Mouse (Mus musculus): ENCODE results near the gene Wdr27. TPM values are rescaled to one million over a fixed set of nuclear protein-coding genes. Genes with fewer than 3 reads are reported as not detected.

The Wdr27 gene
- polyA plus RNA-seq, 1 experiment from 2014 or later: 8.2 TPM

DNA sequence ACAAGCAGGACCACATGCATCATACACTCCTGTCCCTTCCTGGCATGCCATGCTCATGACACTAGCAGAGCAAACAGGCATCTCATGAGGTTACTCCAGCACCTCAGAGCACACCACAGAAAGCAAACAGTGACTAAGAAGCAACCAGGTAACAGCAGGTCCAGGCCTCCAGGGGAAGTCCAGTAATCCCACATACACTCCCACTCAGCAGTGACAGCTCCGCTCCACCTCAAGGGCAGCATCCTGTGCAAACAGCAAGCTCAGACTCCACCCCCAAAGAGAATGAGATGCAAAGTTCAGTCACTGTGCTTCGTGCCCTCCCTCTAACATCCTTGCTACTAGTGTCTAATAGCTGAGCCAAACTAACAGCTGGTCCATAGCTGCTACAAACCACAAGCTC lies 56.0 kb downstream of the Wdr27 start:
- Histone ChIP-seq H3K9ac (ENCODE audit: low read length) (no peak overlapping the region), H3K4me1 (ENCODE audit: control insufficient read depth, insufficient read depth, low read length) (no peaks in the 10 kb centered on the region), H3K36me3 (ENCODE audit: control insufficient read depth, insufficient read depth, low read length) (no peaks in the 10 kb centered on the region), H3K4me3 (ENCODE audit: low read depth, low read length) (no peak overlapping the region), H3K27me3 (ENCODE audit: control insufficient read depth, insufficient read depth, low read length) (no peaks in the 10 kb centered on the region), H3K9me3 (ENCODE audit: control insufficient read depth, low read length) (no peaks in the 10 kb centered on the region), H3K27ac (ENCODE audit: low read depth, low read length) (no peak overlapping the region), H3K4me2 (no peak overlapping the region)
- ATAC-seq (ENCODE audit: low FRiP score): no peak
- DNase-seq (ENCODE audit: low spot score, missing footprints): no peak
- 66% methylated on average over 2 of the region's 2 CpGs for WGBS

GRCm38 (mm10) chr17:14874656-14875204 lies 68.2 kb downstream of the Wdr27 start:
- Histone ChIP-seq H3K27ac (ENCODE audit: low read depth, low read length) (no peak overlapping the region), H3K4me3 (ENCODE audit: low read depth, low read length) (no peak overlapping the region), H3K27me3 (ENCODE audit: control insufficient read depth, insufficient read depth, low read length) (no peaks in the 10 kb centered on the region), H3K4me2 (no peak overlapping the region), H3K9me3 (ENCODE audit: control insufficient read depth, low read length) (no peaks in the 10 kb centered on the region), H3K4me1 (ENCODE audit: control insufficient read depth, insufficient read depth, low read length) (no peaks in the 10 kb centered on the region), H3K9ac (ENCODE audit: low read length) (no peak overlapping the region), H3K36me3 (ENCODE audit: control insufficient read depth, insufficient read depth, low read length) (no peaks in the 10 kb centered on the region)
- DNase-seq (ENCODE audit: low spot score, missing footprints) (peak; percentile 75), ATAC-seq (ENCODE audit: low FRiP score) (no peak)
- WGBS: 84% methylated on average over 2 of the region's 2 CpGs

DNA sequence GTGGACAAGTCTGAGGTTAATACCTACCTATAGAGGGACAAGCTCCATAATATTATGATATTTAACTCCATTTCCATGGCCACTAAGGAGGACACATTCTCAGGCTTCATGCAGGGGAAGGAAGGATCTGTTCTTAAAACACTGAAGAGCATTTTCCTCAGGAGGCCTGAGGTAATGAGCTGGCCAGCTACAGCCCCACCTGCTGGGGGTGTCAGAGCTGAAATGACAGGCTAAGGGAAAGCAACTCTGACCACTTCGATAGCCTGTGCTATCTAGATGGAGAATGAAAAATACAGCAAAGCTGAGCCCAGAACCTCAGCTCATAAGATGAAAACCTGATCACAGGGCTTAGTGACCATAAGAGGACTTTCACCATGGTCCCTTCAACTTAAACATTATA lies 82.7 kb downstream of the Wdr27 start:
- Histone ChIP-seq H3K9ac (ENCODE audit: low read length) (no peak overlapping the region), H3K27ac (ENCODE audit: low read depth, low read length) (no peak overlapping the region), H3K36me3 (ENCODE audit: control insufficient read depth, insufficient read depth, low read length) (no peaks in the 10 kb centered on the region), H3K4me2 (no peak overlapping the region), H3K9me3 (ENCODE audit: control insufficient read depth, low read length) (no peaks in the 10 kb centered on the region), H3K4me3 (ENCODE audit: low read depth, low read length) (no peak overlapping the region), H3K4me1 (ENCODE audit: control insufficient read depth, insufficient read depth, low read length) (no peaks in the 10 kb centered on the region), H3K27me3 (ENCODE audit: control insufficient read depth, insufficient read depth, low read length) (no peaks in the 10 kb centered on the region)
- no peak for DNase-seq (ENCODE audit: low spot score, missing footprints)
- ATAC-seq (ENCODE audit: low FRiP score): no peak
- 74% methylated on average over 1 of the region's 1 CpGs for WGBS

- DNase-seq (ENCODE audit: low spot score, missing footprints) (no peak), ATAC-seq (ENCODE audit: low FRiP score) (no peak)
- WGBS: 85% methylated on average over 2 of the region's 3 CpGs
- H3K27me3 ChIP-seq (ENCODE audit: control insufficient read depth, insufficient read depth, low read length): no peaks in the 10 kb centered on the region
- no peaks in the 10 kb centered on the region for H3K9me3 ChIP-seq (ENCODE audit: control insufficient read depth, low read length)
- no peak overlapping the region for H3K27ac ChIP-seq (ENCODE audit: low read depth, low read length)
- no peak overlapping the region for H3K9ac ChIP-seq (ENCODE audit: low read length)
- H3K4me1 ChIP-seq (ENCODE audit: control insufficient read depth, insufficient read depth, low read length): no peaks in the 10 kb centered on the region
- no peak overlapping the region for H3K4me2 ChIP-seq
- H3K4me3 ChIP-seq (ENCODE audit: low read depth, low read length): no peak overlapping the region
- no peaks in the 10 kb centered on the region for H3K36me3 ChIP-seq (ENCODE audit: control insufficient read depth, insufficient read depth, low read length)
Observed at GRCm38 (mm10) chr17:14847709-14848108, 95.2 kb downstream of the Wdr27 start.

DNA sequence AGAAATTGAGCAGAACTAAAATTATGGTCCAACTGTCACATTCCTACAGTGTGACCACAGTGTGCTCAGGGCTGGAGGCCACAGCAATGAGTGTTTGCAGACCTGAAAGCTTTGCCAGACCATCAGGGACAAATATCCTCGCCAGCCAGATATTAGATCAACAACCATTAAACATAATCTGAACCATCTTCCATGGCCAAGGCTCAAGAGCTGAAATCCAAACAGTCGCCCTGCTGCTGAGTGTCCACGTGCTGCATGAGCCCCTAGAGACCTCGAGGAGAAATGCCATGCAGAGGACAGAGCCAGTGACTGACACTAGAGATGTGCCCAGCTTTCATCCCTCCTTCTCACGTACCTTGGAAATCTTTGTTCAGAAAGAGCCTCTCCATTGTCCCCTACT lies 96.1 kb downstream of the Wdr27 start:
- no peaks in the 10 kb centered on the region for H3K9me3 ChIP-seq (ENCODE audit: control insufficient read depth, low read length)
- WGBS: 67% methylated on average over 5 of the region's 5 CpGs
- ATAC-seq (ENCODE audit: low FRiP score) (no peak), DNase-seq (ENCODE audit: low spot score, missing footprints) (no peak)
- no peak overlapping the region for H3K4me3 ChIP-seq (ENCODE audit: low read depth, low read length)
- H3K27me3 ChIP-seq (ENCODE audit: control insufficient read depth, insufficient read depth, low read length): no peaks in the 10 kb centered on the region
- H3K36me3 ChIP-seq (ENCODE audit: control insufficient read depth, insufficient read depth, low read length): no peaks in the 10 kb centered on the region
- H3K27ac ChIP-seq (ENCODE audit: low read depth, low read length): no peak overlapping the region
- H3K4me1 ChIP-seq (ENCODE audit: control insufficient read depth, insufficient read depth, low read length): no peaks in the 10 kb centered on the region
- H3K4me2 ChIP-seq: no peak overlapping the region
- H3K9ac ChIP-seq (ENCODE audit: low read length): no peak overlapping the region

DNA sequence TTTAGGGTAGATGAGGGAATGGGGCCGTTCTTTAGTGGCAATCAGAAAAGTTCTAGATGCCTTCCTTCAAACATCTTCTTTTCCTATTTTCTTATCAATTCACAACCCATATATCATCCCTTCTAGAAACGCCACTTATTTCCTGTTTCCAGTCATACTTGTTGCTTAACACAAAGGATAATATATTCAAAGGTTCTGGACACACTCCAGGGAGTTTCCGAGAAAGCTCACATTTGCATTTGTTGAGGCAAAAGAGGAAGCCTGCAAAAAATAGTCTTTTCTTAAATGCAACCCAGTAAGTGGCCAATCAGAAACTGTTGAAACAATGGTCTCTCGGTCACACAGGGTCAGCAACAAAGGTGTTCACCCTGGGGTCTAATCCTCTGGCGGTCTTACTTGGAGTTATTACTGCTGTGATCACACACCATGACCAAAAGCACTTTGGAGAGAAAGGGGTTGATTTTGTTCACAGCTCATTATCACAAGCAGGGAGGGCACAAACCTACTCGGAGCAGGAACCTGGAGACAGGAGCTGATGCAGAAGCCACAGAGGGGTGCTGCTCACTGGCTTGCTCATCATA lies 116.2 kb downstream of the Wdr27 start:
- WGBS: 42% methylated on average over 6 of the region's 6 CpGs
- no peak overlapping the region for H3K4me2 ChIP-seq
- ATAC-seq (ENCODE audit: low FRiP score) (no peak), DNase-seq (ENCODE audit: low spot score, missing footprints) (no peak)
- no peak overlapping the region for H3K27ac ChIP-seq (ENCODE audit: low read depth, low read length)
- no peaks in the 10 kb centered on the region for H3K4me1 ChIP-seq (ENCODE audit: control insufficient read depth, insufficient read depth, low read length)
- H3K4me3 ChIP-seq (ENCODE audit: low read depth, low read length): no peak overlapping the region
- no peaks in the 10 kb centered on the region for H3K9me3 ChIP-seq (ENCODE audit: control insufficient read depth, low read length)
- H3K9ac ChIP-seq (ENCODE audit: low read length): no peak overlapping the region
- no peaks in the 10 kb centered on the region for H3K27me3 ChIP-seq (ENCODE audit: control insufficient read depth, insufficient read depth, low read length)
- H3K36me3 ChIP-seq (ENCODE audit: control insufficient read depth, insufficient read depth, low read length): no peaks in the 10 kb centered on the region

DNA sequence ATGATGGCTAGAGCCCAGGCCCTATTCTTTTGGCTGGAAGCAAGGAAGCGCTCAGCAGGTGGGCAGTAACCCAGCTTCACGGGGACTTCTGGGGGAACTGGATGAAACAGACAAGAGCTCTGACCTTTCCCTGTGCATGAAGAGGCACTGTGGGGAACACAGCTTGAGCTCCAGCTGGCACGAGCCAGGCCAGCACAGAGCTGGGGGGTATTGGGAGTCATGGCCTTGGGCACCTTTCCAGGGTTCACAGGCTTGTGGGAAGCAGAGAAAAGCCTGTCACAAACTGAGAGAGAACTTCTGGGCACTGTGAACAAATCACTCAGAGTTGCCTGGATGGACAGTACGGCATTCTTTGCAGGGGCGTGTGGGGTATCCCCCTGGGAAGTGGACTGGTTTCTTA lies 118.0 kb downstream of the Wdr27 start:
- DNase-seq (ENCODE audit: low spot score, missing footprints): no peak
- no peak overlapping the region for H3K27ac ChIP-seq (ENCODE audit: low read depth, low read length)
- no peaks in the 10 kb centered on the region for H3K9me3 ChIP-seq (ENCODE audit: control insufficient read depth, low read length)
- no peak overlapping the region for H3K4me3 ChIP-seq (ENCODE audit: low read depth, low read length)
- H3K27me3 ChIP-seq (ENCODE audit: control insufficient read depth, insufficient read depth, low read length): no peaks in the 10 kb centered on the region
- ATAC-seq (ENCODE audit: low FRiP score): no peak
- H3K4me1 ChIP-seq (ENCODE audit: control insufficient read depth, insufficient read depth, low read length): no peaks in the 10 kb centered on the region
- H3K9ac ChIP-seq (ENCODE audit: low read length): no peak overlapping the region
- WGBS: 72% methylated on average over 5 of the region's 5 CpGs
- H3K4me2 ChIP-seq: no peak overlapping the region
- no peaks in the 10 kb centered on the region for H3K36me3 ChIP-seq (ENCODE audit: control insufficient read depth, insufficient read depth, low read length)

GRCm38 (mm10) chr17:14817975-14818374 lies 125.0 kb downstream of the Wdr27 start:
- Histone ChIP-seq H3K27me3 (ENCODE audit: control insufficient read depth, insufficient read depth, low read length) (no peaks in the 10 kb centered on the region), H3K4me1 (ENCODE audit: control insufficient read depth, insufficient read depth, low read length) (no peaks in the 10 kb centered on the region), H3K9me3 (ENCODE audit: control insufficient read depth, low read length) (no peaks in the 10 kb centered on the region), H3K9ac (ENCODE audit: low read length) (no peak overlapping the region), H3K27ac (ENCODE audit: low read depth, low read length) (no peak overlapping the region), H3K4me2 (no peak overlapping the region), H3K36me3 (ENCODE audit: control insufficient read depth, insufficient read depth, low read length) (no peaks in the 10 kb centered on the region), H3K4me3 (ENCODE audit: low read depth, low read length) (no peak overlapping the region)
- no peak for DNase-seq (ENCODE audit: low spot score, missing footprints)
- ATAC-seq (ENCODE audit: low FRiP score): no peak
- 74% methylated on average over 2 of the region's 2 CpGs for WGBS

GRCm38 (mm10) chr17:14816107-14816506 lies 126.9 kb downstream of the Wdr27 start:
- Histone ChIP-seq H3K9me3 (ENCODE audit: control insufficient read depth, low read length) (no peaks in the 10 kb centered on the region), H3K36me3 (ENCODE audit: control insufficient read depth, insufficient read depth, low read length) (no peaks in the 10 kb centered on the region), H3K4me2 (no peak overlapping the region), H3K4me1 (ENCODE audit: control insufficient read depth, insufficient read depth, low read length) (no peaks in the 10 kb centered on the region), H3K4me3 (ENCODE audit: low read depth, low read length) (no peak overlapping the region), H3K27ac (ENCODE audit: low read depth, low read length) (no peak overlapping the region), H3K27me3 (ENCODE audit: control insufficient read depth, insufficient read depth, low read length) (no peaks in the 10 kb centered on the region), H3K9ac (ENCODE audit: low read length) (no peak overlapping the region)
- DNase-seq (ENCODE audit: low spot score, missing footprints): no peak
- 78% methylated on average over 3 of the region's 3 CpGs for WGBS
- no peak for ATAC-seq (ENCODE audit: low FRiP score)
